Mouse (Mus musculus) brown adipose tissue, adult 24 weeks (tissue): Measurements from ENCODE around the gene Uba1y. TPM values are rescaled to one million over a fixed set of nuclear protein-coding genes. Genes with fewer than 3 reads are reported as not detected.
"Not testable (repeated sequence)": the region's sequence is repeated elsewhere in the genome, so short reads cannot be mapped to it uniquely, and the experiment has no call there.

Source experiments
- H3K27ac ChIP-seq: fragments of 200-500 bp; replicated peaks from 2 replicates; pipeline ENCODE4 v1.5.1; 2012; ENCODE audit warnings: low read depth, mild to moderate bottlenecking, low read length
- H3K4me1 ChIP-seq: fragments of 200-500 bp; 2 replicates; pipeline ENCODE4 v1.6.1; 2012; ENCODE audit warnings: low read length, mixed read lengths; ENCODE audit not compliant: control insufficient read depth, insufficient read depth, insufficient read length
- H3K4me3 ChIP-seq: fragments of 200-500 bp; 2 replicates; pipeline ENCODE4 v1.5.1; 2012; ENCODE audit warnings: low read depth, mild to moderate bottlenecking, low read length, moderate library complexity; ENCODE audit not compliant: insufficient read depth
- polyA plus RNA-seq: library from polyadenylated mRNA; stranded (reverse); fragments of >200 nt; gene quantifications from 2 replicates; pipeline ENCODE4 v1.2.4, GENCODE M21; 2012; ENCODE audit not compliant: missing spikeins, insufficient read depth, insufficient read length

Gene Uba1y
- not detected in 2 replicates for polyA plus RNA-seq

DNA sequence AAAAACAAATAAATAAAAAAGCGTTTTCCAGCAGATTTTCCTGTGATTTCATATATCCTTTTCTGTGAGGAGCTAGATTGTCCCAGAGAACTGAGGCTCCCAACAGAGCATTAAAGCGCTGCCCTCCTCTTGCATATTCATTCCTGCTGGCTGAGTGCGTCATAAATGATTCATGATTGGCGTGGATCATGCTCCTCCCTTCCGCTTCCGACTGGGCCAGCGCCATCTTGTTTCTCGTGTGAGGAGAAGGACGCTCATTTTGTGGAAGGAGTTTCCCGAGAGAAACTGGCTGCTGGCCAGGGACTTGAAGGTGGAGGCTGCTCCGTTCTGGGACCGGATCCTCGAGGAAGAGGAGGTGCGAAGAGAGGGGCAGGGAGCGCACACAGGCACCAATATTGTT, at the start of gene Uba1y:
Gene Uba1y, plus strand, starts transcription at position 254 of the 400 bp plus-strand sequence.
- H3K27ac ChIP-seq: no peak within 1 kb of the TSS
- H3K4me3 ChIP-seq: no peak within 1 kb of the TSS
- no peaks in the 10 kb centered on the region for H3K4me1 ChIP-seq

DNA sequence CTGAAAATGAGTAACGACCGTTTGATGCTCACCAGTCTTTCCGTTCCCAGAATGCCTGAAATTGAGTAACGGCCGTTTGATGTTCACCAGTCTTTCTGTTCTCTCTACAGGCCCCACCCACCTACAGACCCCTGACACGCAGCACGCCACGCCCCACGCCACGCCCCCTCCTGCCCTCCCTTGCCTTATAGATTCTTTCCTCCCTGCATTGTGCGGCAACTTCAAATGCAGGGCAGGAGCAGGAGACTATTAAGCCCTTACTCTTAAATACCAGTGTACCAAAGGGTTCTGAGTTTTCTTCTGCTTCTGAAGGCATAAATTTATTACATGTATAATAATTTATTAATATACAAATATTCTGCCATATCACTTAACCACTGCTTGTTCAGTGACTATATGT, 21.1 kb upstream of the Uba1y start, which contains the start of gene Zfy1:
Gene Zfy1, minus strand, starts transcription at position 101 of the 400 bp plus-strand sequence.
- H3K4me3 ChIP-seq, H3K4me1 ChIP-seq, H3K27ac ChIP-seq: not testable (repeated sequence)

DNA sequence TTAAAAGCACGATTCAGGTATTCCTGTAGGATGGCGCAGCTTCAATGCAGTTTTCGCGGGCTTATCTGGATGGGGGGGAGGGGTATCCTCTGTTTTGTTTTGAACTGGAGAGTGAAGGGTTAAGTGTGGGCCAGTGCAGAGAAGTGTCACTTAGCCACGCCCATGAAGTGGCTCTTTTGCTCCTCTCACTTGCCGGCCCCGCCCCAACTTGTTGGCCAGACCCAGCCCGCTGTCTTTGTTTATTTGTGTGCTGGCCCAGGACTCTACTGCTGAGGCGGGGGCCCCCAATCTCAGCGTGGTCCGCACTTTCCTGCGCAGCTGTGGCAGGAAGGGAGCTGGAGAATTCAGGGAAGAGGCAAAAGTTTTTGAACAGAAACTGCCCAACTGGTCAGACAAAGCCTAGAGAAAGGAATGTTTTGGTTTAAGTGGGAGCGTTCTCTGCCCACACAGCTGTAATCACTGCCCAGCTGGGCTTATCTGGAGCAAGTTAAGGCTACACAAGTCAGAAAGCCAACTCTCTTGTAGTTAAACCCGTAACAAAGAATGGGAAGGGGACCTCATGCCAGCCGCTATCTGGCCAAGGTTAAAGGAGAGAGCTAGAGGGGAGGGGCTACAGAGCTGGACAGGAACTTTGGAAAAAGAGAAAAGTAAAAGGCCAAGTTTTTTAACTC, 9.3 kb upstream of the Uba1y start:
- no peaks in the 10 kb centered on the region for H3K4me1 ChIP-seq
- peak overlapping the region; percentile 64 for H3K4me3 ChIP-seq
- peak overlapping the region; percentile 66 for H3K27ac ChIP-seq

DNA sequence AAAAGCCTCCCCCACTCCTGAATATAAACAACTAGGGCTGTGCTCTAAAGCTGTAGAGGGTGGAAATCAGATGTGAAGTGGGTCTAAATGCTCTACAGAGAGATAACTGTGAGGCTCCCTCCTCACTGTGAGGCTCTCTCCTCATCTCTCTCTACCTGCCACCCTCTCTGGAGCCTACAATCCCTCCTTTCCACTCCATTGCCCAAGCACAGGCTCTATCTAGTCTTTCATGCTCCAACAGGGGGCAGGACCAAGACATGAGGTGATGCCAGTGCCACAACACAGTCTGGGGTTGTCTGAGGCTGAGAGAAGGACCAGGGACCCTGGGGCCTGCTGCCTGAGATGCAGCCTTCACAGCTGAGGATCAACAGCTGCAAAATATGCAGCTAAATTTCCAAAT, 54.0 kb downstream of the Uba1y start:
- H3K27ac ChIP-seq: no peak overlapping the region
- H3K4me3 ChIP-seq: no peak overlapping the region
- no peaks in the 10 kb centered on the region for H3K4me1 ChIP-seq

DNA sequence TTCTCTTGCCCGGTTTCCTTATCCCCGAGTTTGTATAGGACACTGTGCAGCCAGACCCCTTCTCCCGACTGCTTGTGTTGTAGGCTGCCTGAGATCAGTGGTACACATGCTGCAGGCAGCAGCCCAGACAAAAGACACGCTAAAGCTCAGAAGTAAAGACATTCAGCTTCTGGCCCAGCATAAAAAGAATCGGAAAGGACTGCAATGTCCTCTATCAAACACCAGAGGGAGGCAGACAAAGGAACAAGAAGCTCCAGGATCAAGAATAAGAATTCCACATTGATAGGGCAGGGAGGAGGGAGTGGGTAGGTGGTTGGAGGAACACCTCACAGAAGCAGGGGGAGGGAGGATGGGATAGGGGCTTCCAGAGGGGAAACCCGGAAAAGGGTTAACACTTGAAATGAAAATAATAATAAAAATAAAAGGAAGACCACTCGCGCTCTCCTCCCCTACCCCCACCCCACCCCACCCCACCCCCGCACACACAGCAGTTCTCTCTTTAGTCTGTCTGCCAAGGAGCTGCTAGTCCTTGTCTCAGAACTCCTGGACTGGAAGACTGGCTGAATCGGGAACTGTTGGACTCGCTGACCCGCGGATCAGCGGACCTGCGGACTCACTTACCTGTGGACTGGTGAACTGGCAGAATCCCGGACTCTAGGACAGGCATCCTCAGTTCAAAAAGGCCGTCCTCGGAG, 54.6 kb downstream of the Uba1y start:
- Histone ChIP-seq H3K4me3 (no peak overlapping the region), H3K27ac (no peak overlapping the region), H3K4me1 (no peaks in the 10 kb centered on the region)

Other genes with a start within 250 kb of the Uba1y start
- gene Zfy1, start 21.2 kb upstream of the Uba1y start, polyA plus RNA-seq: not detected in 2 replicates
- 5.8 and 7.7 TPM in 2 replicates for gene Kdm5d, start 79.1 kb downstream of the Uba1y start, polyA plus RNA-seq
- gene Eif2s3y, start 191.9 kb downstream of the Uba1y start, polyA plus RNA-seq: 88.1 and 94.9 TPM in 2 replicates